Mouse (Mus musculus): ENCODE data around the gene Fga. TPM values are rescaled to one million over a fixed set of nuclear protein-coding genes. Genes with fewer than 3 reads are reported as not detected.

The Fga gene
- polyA plus RNA-seq, 1 experiment from 2014 or later = 0.37 TPM

- H3K4me2 ChIP-seq (ENCODE audit: low read depth, low read length) = peak within 1 kb of the TSS; percentile 91
- H3K9me3 ChIP-seq (ENCODE audit: control insufficient read depth, low read length) = no peaks in the 10 kb centered on the region
- peak within 1 kb of the TSS; percentile 58 for H3K9ac ChIP-seq (replicated peaks; ENCODE audit: low read depth, low read length)
- H3K36me3 ChIP-seq (ENCODE audit: control insufficient read depth, insufficient read depth, low read length) = peaks cover 20% of the 10 kb centered on the region
- WGBS = under 1% methylated on average over 61 of the region's 61 CpGs
- peak within 1 kb of the TSS; percentile 57 for H3K4me3 ChIP-seq (ENCODE audit: low read depth, low read length)
- H3K27ac ChIP-seq (ENCODE audit: low read depth, low read length) = peak within 1 kb of the TSS; percentile 56
- ATAC-seq (ENCODE audit: low read depth) = peak; percentile 99
- H3K4me1 ChIP-seq (ENCODE audit: control insufficient read depth, insufficient read depth, low read length) = peaks cover 9% of the 10 kb centered on the region
- H3K27me3 ChIP-seq (ENCODE audit: control insufficient read depth, insufficient read depth, low read length) = no peaks in the 10 kb centered on the region
Measured at GRCm38 (mm10) chr3:83055281-83056038, 29.6 kb downstream of the Fga start, which contains the start of gene Plrg1. Plrg1 (plus strand) TSS chr3:83055522.

GRCm38 (mm10) chr3:83057046-83057445 is 31.2 kb downstream of the Fga start:
- Histone ChIP-seq H3K4me3 (ENCODE audit: low read depth, low read length) (no peak overlapping the region), H3K27ac (ENCODE audit: low read depth, low read length) (no peak overlapping the region), H3K9me3 (ENCODE audit: control insufficient read depth, low read length) (no peaks in the 10 kb centered on the region), H3K4me2 (ENCODE audit: low read depth, low read length) (no peak overlapping the region), H3K27me3 (ENCODE audit: control insufficient read depth, insufficient read depth, low read length) (no peaks in the 10 kb centered on the region), H3K4me1 (ENCODE audit: control insufficient read depth, insufficient read depth, low read length) (peaks cover 9% of the 10 kb centered on the region), H3K9ac (replicated peaks; ENCODE audit: low read depth, low read length) (no peak overlapping the region), H3K36me3 (ENCODE audit: control insufficient read depth, insufficient read depth, low read length) (peaks cover 30% of the 10 kb centered on the region)
- WGBS = 88% methylated on average over 2 of the region's 2 CpGs
- ATAC-seq (ENCODE audit: low read depth) = no peak

- Histone ChIP-seq H3K27ac (ENCODE audit: low read depth, low read length) (no peak overlapping the region), H3K4me1 (ENCODE audit: control insufficient read depth, insufficient read depth, low read length) (no peaks in the 10 kb centered on the region), H3K9me3 (ENCODE audit: control insufficient read depth, low read length) (no peaks in the 10 kb centered on the region), H3K27me3 (ENCODE audit: control insufficient read depth, insufficient read depth, low read length) (no peaks in the 10 kb centered on the region), H3K4me3 (ENCODE audit: low read depth, low read length) (no peak overlapping the region), H3K9ac (replicated peaks; ENCODE audit: low read depth, low read length) (no peak overlapping the region), H3K4me2 (ENCODE audit: low read depth, low read length) (no peak overlapping the region), H3K36me3 (ENCODE audit: control insufficient read depth, insufficient read depth, low read length) (peaks cover 54% of the 10 kb centered on the region)
- ATAC-seq (ENCODE audit: low read depth) = no peak
- 94% methylated on average over 9 of the region's 9 CpGs for WGBS
Measured at GRCm38 (mm10) chr3:83067920-83068319, 42.0 kb downstream of the Fga start.

GRCm38 (mm10) chr3:83068869-83069268 is 43.0 kb downstream of the Fga start:
- Histone ChIP-seq H3K9me3 (ENCODE audit: control insufficient read depth, low read length) (no peaks in the 10 kb centered on the region), H3K27me3 (ENCODE audit: control insufficient read depth, insufficient read depth, low read length) (no peaks in the 10 kb centered on the region), H3K9ac (replicated peaks; ENCODE audit: low read depth, low read length) (no peak overlapping the region), H3K4me1 (ENCODE audit: control insufficient read depth, insufficient read depth, low read length) (no peaks in the 10 kb centered on the region), H3K4me2 (ENCODE audit: low read depth, low read length) (no peak overlapping the region), H3K36me3 (ENCODE audit: control insufficient read depth, insufficient read depth, low read length) (peaks cover 48% of the 10 kb centered on the region), H3K4me3 (ENCODE audit: low read depth, low read length) (no peak overlapping the region), H3K27ac (ENCODE audit: low read depth, low read length) (no peak overlapping the region)
- WGBS = 97% methylated on average over 13 of the region's 13 CpGs
- ATAC-seq (ENCODE audit: low read depth) = no peak

GRCm38 (mm10) chr3:83070231-83070630 is 44.4 kb downstream of the Fga start:
- 84% methylated on average over 4 of the region's 4 CpGs for WGBS
- Histone ChIP-seq H3K27ac (ENCODE audit: low read depth, low read length) (no peak overlapping the region), H3K9ac (replicated peaks; ENCODE audit: low read depth, low read length) (no peak overlapping the region), H3K27me3 (ENCODE audit: control insufficient read depth, insufficient read depth, low read length) (no peaks in the 10 kb centered on the region), H3K4me2 (ENCODE audit: low read depth, low read length) (no peak overlapping the region), H3K9me3 (ENCODE audit: control insufficient read depth, low read length) (no peaks in the 10 kb centered on the region), H3K4me1 (ENCODE audit: control insufficient read depth, insufficient read depth, low read length) (no peaks in the 10 kb centered on the region), H3K4me3 (ENCODE audit: low read depth, low read length) (no peak overlapping the region), H3K36me3 (ENCODE audit: control insufficient read depth, insufficient read depth, low read length) (peaks cover 48% of the 10 kb centered on the region)
- ATAC-seq (ENCODE audit: low read depth) = no peak

GRCm38 (mm10) chr3:83076563-83076962 is 50.7 kb downstream of the Fga start:
- Histone ChIP-seq H3K4me2 (ENCODE audit: low read depth, low read length) (no peak overlapping the region), H3K36me3 (ENCODE audit: control insufficient read depth, insufficient read depth, low read length) (0 out of 2 replicates have a peak, but pooled peaks cover 3% of the 10 kb centered on the region), H3K27ac (ENCODE audit: low read depth, low read length) (no peak overlapping the region), H3K27me3 (ENCODE audit: control insufficient read depth, insufficient read depth, low read length) (no peaks in the 10 kb centered on the region), H3K4me3 (ENCODE audit: low read depth, low read length) (no peak overlapping the region), H3K9me3 (ENCODE audit: control insufficient read depth, low read length) (no peaks in the 10 kb centered on the region), H3K4me1 (ENCODE audit: control insufficient read depth, insufficient read depth, low read length) (no peaks in the 10 kb centered on the region), H3K9ac (replicated peaks; ENCODE audit: low read depth, low read length) (no peak overlapping the region)
- WGBS = 9% methylated on average over 3 of the region's 3 CpGs
- peak; percentile 54; the same call in 1 of the 2 replicates for ATAC-seq (ENCODE audit: low read depth)

GRCm38 (mm10) chr3:83080567-83081055 is 54.7 kb downstream of the Fga start:
- 0 out of 2 replicates have a peak overlapping the region, but pooled peaks have one; percentile 8 for H3K9ac ChIP-seq (replicated peaks; ENCODE audit: low read depth, low read length)
- no peaks in the 10 kb centered on the region for H3K36me3 ChIP-seq (ENCODE audit: control insufficient read depth, insufficient read depth, low read length)
- no peak overlapping the region for H3K4me3 ChIP-seq (ENCODE audit: low read depth, low read length)
- H3K4me2 ChIP-seq (ENCODE audit: low read depth, low read length) = peak overlapping the region; percentile 34
- H3K9me3 ChIP-seq (ENCODE audit: control insufficient read depth, low read length) = no peaks in the 10 kb centered on the region
- peak; percentile 69 for ATAC-seq (ENCODE audit: low read depth)
- H3K27ac ChIP-seq (ENCODE audit: low read depth, low read length) = no peak overlapping the region
- H3K27me3 ChIP-seq (ENCODE audit: control insufficient read depth, insufficient read depth, low read length) = no peaks in the 10 kb centered on the region
- H3K4me1 ChIP-seq (ENCODE audit: control insufficient read depth, insufficient read depth, low read length) = no peaks in the 10 kb centered on the region
- WGBS = 6% methylated on average over 11 of the region's 11 CpGs

Other genes starting within 250 kb of the Fga start
- 1.6 and 2.1 TPM in 2 replicates for gene Rbm46, start 149.6 kb upstream of the Fga start, polyA plus RNA-seq (2014; fragmentation: Nextera tagmentation; extraction: Ambion mirVana)
- gene Lrat, start 122.1 kb upstream of the Fga start, polyA plus RNA-seq (2014; fragmentation: Nextera tagmentation; extraction: Ambion mirVana) = 0.08 TPM in 1 of 2 replicates, not detected in the other
- gene Fgg, start 18.4 kb upstream of the Fga start, polyA plus RNA-seq (2014; fragmentation: Nextera tagmentation; extraction: Ambion mirVana) = 0.23 and 0.45 TPM in 2 replicates
- gene Fgb, start 23.8 kb downstream of the Fga start, polyA plus RNA-seq (2014; fragmentation: Nextera tagmentation; extraction: Ambion mirVana) = 0.15 and 0.18 TPM in 2 replicates
- 103 and 108 TPM in 2 replicates for gene Plrg1, start 29.4 kb downstream of the Fga start, polyA plus RNA-seq (2014; fragmentation: Nextera tagmentation; extraction: Ambion mirVana)
- 2.6 and 3.1 TPM in 2 replicates for gene Dchs2, start 101.9 kb downstream of the Fga start, polyA plus RNA-seq (2014; fragmentation: Nextera tagmentation; extraction: Ambion mirVana)

Measured in neural tube, embryonic 14.5 days (tissue).